Mouse (Mus musculus) heart, postnatal 0 days (tissue): ENCODE results near the gene Srrd.

ENCODE experiments used
- CTCF ChIP-seq: IDR thresholded peaks from 2 replicates; pipeline ENCODE4 v1.5.1; 2016; ENCODE audit warnings: antibody characterized with exemption, control low read depth, low read depth
- EP300 ChIP-seq: IDR thresholded peaks from 2 replicates; pipeline ENCODE4 v1.6.1; 2016; ENCODE audit warnings: antibody characterized with exemption, low read depth

DNA sequence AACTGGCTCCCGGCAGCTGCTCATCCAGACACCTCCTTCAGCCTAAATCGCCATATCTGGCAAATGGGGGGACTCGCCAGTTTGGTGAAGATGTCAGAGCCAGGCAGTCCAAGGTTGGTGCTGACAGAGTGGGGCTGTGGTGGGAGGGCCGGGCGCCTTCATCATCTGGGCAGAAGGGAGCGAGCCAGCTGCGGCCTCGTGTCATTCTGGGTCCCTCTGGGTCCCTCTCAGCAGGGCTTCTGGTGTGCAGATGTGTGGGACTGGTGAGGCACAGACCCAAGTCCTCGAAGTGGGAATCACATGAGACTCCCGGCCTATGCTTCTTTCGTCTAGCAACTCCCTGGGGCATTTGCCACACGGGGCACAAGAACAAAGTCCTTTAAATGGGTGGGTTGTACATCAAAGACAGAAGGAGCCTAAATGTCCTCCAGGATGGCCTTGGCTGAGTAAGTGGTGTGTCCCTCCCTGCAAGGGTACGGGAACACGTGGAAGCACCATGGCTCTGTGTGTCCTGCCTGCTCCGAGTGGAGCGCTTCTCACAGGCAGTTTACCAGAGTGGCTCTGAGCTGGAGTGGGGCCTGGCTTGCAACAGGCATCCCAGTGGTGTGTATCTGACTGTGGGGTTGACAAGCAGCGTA lies 50.4 kb downstream of the Srrd start:
- no peak for TF ChIP-seq CTCF
- TF ChIP-seq EP300 = no peak
